Mouse (Mus musculus) thymus, postnatal 25 days (tissue): ENCODE measurements around the gene Card11.

Source experiments
- DNase-seq: peaks from one replicate; pipeline ENCODE4 v3.0.0; 2022

Card11 gene

DNA sequence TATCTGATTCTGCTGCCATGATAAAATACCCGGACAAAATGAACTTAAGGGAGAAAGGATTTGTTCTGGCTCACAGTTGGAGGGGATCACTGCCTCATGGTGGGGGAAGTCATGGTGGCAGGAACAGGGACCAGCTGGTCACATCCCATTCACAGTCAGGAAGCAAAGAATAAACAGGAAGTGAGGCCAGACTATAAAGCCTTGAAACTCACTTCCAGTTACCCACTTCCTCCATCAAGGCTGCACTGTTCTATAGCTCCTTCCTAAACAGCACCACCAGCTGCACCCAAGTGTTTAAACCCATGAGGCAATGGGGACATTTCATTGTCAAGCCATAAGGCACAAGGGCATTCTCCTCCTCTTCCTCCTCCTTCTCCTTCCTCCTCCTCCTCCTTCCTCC, 82.6 kb downstream of the Card11 start:
- DNase-seq, result no peak

GRCm38 (mm10) chr5:140910841-140911240, 89.5 kb downstream of the Card11 start:
- DNase-seq, result no peak

DNA sequence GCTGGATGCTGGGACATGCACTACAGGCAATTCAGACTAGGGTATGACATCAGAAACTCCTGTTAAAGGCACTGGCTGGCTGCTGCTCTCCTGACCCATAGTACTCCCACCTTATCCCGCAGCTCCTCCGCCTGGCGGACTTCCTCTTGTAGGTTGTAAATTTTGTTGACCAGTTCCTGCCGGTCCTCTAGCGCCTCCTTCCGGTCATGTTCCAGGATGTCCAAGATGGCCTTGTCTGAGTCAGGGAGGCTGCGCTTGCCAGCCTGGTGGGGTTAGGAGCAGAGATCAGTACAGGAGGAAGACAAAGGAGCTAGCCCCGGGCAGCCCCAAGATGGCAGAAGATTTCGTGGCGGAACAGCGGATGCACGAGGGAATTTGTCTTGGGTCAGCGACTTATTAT, 99.5 kb downstream of the Card11 start:
- no peak for DNase-seq

- peak; percentile 39 for DNase-seq
Measured at GRCm38 (mm10) chr5:140891080-140891479, 109.3 kb downstream of the Card11 start.

GRCm38 (mm10) chr5:140890050-140890449, 110.3 kb downstream of the Card11 start:
- peak; percentile 38 for DNase-seq

DNA sequence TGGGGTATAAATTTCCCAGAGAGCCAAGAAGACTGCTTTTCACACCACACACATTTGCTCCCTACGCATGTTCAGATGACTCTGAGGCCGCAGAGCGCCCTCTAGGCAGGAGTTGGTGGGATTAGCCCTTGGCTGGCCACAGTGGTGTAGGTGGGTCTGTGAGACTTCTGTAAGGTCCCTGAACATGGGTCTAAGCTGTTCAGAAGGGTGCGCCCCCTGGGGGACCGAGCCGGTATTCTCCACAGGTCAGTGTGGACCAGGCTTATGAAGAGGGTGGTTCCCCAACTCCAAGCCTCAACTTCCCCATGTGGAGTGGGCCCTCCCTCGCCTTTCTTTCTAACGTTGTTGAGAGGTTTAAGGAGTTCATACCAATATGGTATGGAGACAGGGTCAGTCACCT, 110.8 kb downstream of the Card11 start:
- peak; percentile 74 for DNase-seq

- no peak for DNase-seq
Measured at GRCm38 (mm10) chr5:140887871-140888270, 112.5 kb downstream of the Card11 start.

DNA sequence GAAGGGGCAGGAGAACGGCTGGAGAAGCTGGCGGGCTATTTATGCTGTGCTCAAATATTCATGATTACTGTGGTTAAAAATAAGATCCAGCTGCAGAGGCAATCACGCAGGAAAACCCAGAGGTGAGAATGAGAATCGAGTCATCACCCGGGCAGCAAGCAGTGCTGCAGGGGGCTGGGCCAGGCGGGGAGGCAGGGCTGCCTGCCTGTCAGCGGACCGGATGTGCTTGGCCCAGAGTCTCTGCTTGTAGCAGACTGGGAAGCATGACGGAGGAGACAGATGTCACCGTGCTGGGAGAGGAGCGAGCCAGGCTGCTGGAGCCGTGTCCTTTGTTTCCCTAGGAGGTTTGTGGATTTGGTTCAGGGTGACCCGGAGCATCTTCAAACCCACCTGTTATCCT, 115.4 kb downstream of the Card11 start:
- no peak for DNase-seq

- no peak for DNase-seq
Measured at GRCm38 (mm10) chr5:140882391-140882790, 118.0 kb downstream of the Card11 start.

- no peak for DNase-seq
Measured at GRCm38 (mm10) chr5:140880151-140880550, 120.2 kb downstream of the Card11 start.

- DNase-seq, result peak; percentile 43
Measured at GRCm38 (mm10) chr5:140878644-140879043, 121.7 kb downstream of the Card11 start.

- DNase-seq, result no peak
Measured at GRCm38 (mm10) chr5:140873736-140874307, 126.6 kb downstream of the Card11 start.

GRCm38 (mm10) chr5:140873039-140873551, 127.3 kb downstream of the Card11 start:
- DNase-seq, result peak; percentile 28

DNA sequence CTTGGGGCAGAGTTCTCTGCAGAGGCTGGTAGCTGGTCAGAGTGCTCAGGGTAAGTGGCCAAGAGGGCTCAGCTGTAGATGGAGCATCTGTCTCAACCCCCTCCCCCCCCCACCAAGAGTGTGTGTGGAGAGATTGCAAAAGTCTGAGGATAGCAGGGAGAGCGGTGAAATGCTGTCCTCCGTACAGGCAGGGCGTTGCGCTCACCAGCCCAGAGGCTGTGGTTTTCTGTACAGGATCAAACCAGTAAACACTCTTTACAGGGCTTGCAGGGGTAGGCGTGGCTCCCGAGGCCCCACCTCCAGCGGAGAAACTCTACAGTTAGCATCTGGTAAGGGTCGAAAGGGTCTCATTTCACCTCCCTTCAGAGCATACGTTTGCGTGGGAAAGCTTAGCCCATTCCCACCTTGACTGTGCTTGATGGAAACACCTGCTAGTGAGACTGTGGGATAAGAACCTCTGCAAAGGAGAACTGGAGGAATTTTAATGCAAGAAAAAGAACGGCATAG, 127.8 kb downstream of the Card11 start:
- peak; percentile 79 for DNase-seq

DNA sequence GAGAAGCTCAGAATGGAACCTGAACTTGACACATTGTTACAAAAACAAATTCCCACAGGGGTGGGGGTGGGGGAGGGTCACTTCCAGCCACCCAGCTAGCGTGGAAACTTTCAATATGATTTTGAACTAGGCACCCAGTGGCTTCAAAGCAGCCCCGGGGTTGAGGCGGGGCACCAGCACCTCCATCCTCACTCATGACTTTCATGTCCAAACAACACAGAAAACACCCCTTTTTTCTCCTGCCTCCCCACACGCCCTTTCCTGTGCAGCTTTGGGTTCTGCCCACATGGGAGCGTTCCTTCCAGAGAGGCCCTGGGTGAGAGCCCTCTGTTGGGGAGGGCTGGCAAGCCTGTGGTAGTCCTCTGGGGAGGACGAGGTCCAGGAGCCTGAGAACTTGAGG, 129.1 kb downstream of the Card11 start:
- DNase-seq, result peak; percentile 66

DNA sequence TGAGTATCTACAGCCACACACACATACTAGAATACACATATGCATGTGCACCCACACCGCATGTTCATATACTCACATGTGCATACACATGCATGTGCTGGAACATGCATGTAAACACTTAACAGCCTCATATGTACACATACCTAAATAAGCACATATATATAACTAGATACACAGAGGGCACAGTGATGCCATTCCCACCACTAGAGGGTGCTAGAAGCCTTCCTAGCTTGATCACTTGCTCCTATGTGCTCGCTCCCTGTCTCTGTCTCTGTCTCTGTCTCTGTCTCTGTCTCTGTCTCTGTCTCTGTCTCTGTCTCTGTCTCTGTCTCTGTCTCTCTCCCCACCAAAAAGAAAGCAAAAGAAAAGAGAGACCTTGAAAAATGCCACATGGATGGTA, 131.3 kb downstream of the Card11 start:
- peak; percentile 73 for DNase-seq

- no peak for DNase-seq
Measured at GRCm38 (mm10) chr5:140859730-140860129, 140.7 kb downstream of the Card11 start.

GRCm38 (mm10) chr5:140858335-140858734, 142.0 kb downstream of the Card11 start:
- DNase-seq, result peak; percentile 49

- DNase-seq, result no peak
Measured at GRCm38 (mm10) chr5:140857432-140858154, 142.8 kb downstream of the Card11 start.

DNA sequence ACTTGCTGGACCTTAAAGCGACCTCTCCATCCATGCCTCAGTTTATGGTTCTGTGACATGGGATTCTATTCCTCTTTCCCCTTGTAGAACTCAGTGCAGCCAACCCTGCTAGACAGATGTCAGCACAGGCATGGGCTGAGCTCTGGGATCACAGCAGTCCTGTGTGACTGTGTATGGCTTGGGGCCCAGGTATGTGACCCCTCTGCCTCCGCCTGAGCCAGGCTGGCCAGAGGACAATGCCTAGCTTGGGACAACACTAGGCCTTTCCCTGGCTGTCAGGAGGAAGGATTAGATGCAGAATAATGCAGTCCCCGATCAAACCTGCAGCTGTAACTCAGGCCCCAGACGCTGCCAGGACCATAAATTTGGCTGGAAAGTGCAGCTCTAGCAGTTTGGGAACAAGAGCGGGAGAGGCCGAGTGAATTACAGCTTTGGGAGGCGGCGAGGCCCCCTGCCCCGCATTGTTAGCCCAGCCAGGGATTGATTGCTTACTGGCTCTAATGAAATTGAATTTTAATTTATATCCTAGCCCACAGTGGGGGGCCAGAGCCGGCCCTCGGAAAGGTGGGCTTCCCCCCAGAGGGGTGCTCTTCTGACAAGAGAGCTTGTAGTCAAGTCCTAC, 144.4 kb downstream of the Card11 start:
- DNase-seq, result no peak

DNA sequence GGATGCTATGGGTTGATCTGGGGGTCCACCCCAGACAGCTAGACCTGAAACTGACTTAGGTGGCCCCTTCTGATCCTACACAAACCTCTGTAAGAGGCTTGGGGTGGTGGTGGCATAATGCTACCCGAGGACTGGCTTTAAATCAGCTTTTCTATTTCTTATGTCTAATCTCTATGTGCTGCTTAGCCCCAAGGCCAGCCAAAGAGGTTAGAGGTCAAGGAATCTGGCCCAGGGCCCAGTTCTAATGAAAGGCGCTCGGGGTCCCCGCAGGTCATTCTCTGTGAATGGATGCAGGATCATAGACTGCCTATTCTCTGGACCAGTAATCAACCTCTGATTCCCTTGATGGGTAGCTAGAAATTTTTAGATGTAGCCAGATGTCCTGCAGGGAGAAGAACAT, 145.7 kb downstream of the Card11 start:
- no peak for DNase-seq

GRCm38 (mm10) chr5:140853723-140854122, 146.7 kb downstream of the Card11 start:
- DNase-seq, result no peak

GRCm38 (mm10) chr5:140852435-140852996, 147.9 kb downstream of the Card11 start:
- no peak for DNase-seq
